Mouse (Mus musculus) mature B cell (primary cell): ENCODE results near the gene Psg16.
"Not testable (repeated sequence)": the region's sequence is repeated elsewhere in the genome, so short reads cannot be mapped to it uniquely, and the experiment has no call there.

Source experiments
- in situ Hi-C: fragments of 300-500 bp; cut with MboI; formaldehyde crosslinking; loops from 2 replicates; pipeline ENCODE4 v1.14.3; 2019

Gene Psg16

GRCm38 (mm10) chr7:17090058-17090585 lies 16.3 kb downstream of the Psg16 start:
- in situ Hi-C loops, result no loop called here

GRCm38 (mm10) chr7:17091280-17091679 lies 17.4 kb downstream of the Psg16 start:
- in situ Hi-C loops, result no loop called here

GRCm38 (mm10) chr7:17101631-17102030 lies 27.8 kb downstream of the Psg16 start:
- in situ Hi-C loops, result not testable (repeated sequence)

- in situ Hi-C loops, result no loop called here
These were observed 61.5 kb downstream of the Psg16 start for GRCm38 (mm10) chr7:17135307-17135706.

GRCm38 (mm10) chr7:17149931-17150330 lies 76.1 kb downstream of the Psg16 start, which contains the start of gene Ceacam3:
Gene Ceacam3, plus strand, starts transcription at chr7:17150282.
- in situ Hi-C loops, result no loop called here

GRCm38 (mm10) chr7:17155634-17156033 lies 81.8 kb downstream of the Psg16 start:
- in situ Hi-C loops, result no loop called here

GRCm38 (mm10) chr7:17156885-17157677 lies 83.2 kb downstream of the Psg16 start:
- in situ Hi-C loops, result no loop called here

GRCm38 (mm10) chr7:17159011-17159410 lies 85.2 kb downstream of the Psg16 start:
- in situ Hi-C loops, result no loop called here

GRCm38 (mm10) chr7:17171827-17172226 lies 98.0 kb downstream of the Psg16 start:
- in situ Hi-C loops, result no loop called here
